Mouse (Mus musculus): ENCODE data around the gene Clpsl2. TPM values are rescaled to one million over a fixed set of nuclear protein-coding genes. Genes with fewer than 3 reads are reported as not detected.

Clpsl2 gene
- polyA plus RNA-seq (2014; fragmentation: Nextera tagmentation; extraction: Ambion mirVana) = not detected in 2 replicates

GRCm38 (mm10) chr17:28549111-28549510 lies at the start of gene Clpsl2:
Gene Clpsl2 (plus strand): TSS chr17:28549411.
- no peak for ATAC-seq (replicated peaks; ENCODE audit: low FRiP score)

DNA sequence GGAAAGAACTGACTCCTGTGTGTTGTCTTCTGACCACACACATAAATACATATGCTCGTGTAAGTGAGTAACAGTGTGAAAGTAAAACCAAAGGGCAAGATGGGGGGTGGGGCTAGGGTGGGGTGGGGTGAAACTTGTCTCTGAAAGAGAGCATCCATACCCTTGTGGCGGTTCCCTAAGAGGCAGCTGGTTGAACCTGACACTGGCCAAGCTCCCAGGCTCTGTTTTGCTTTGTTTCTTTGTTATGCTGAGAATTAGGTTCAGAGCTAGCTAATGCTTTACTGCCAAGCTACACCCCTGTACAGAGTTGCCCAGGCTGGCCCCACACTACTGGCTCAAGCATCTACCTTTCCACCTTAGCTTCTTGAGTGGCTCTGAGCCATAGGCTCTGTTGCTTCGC lies 48.7 kb upstream of the Clpsl2 start:
- H3K36me3 ChIP-seq (ENCODE audit: control insufficient read depth, insufficient read depth, low read length) = no peaks in the 10 kb centered on the region
- WGBS = 70% methylated on average over 3 of the region's 3 CpGs

More at GRCm38 (mm10) chr17:28549111-28549510, at the start of gene Clpsl2:
- H3K4me3 ChIP-seq (ENCODE audit: low read depth, low read length) = no peak within 1 kb of the TSS
- H3K9ac ChIP-seq (ENCODE audit: low read depth, low read length) = no peak within 1 kb of the TSS
- H3K4me2 ChIP-seq = no peak within 1 kb of the TSS
- H3K27me3 ChIP-seq (replicated peaks; ENCODE audit: control insufficient read depth, insufficient read depth, low read length) = peaks cover 3% of the 10 kb centered on the region; the same call in 1 of the 2 replicates
- 74% methylated on average over 14 of the region's 14 CpGs for WGBS
- no peak within 1 kb of the TSS for H3K27ac ChIP-seq (ENCODE audit: low read depth, low read length)
- H3K36me3 ChIP-seq (ENCODE audit: control insufficient read depth, insufficient read depth, low read length) = no peaks in the 10 kb centered on the region
- no peak for DNase-seq (ENCODE audit: low spot score)
- H3K4me1 ChIP-seq (replicated peaks; ENCODE audit: control insufficient read depth, insufficient read depth, low read length) = no peaks in the 10 kb centered on the region
- H3K9me3 ChIP-seq (ENCODE audit: control insufficient read depth, low read length) = no peaks in the 10 kb centered on the region

DNA sequence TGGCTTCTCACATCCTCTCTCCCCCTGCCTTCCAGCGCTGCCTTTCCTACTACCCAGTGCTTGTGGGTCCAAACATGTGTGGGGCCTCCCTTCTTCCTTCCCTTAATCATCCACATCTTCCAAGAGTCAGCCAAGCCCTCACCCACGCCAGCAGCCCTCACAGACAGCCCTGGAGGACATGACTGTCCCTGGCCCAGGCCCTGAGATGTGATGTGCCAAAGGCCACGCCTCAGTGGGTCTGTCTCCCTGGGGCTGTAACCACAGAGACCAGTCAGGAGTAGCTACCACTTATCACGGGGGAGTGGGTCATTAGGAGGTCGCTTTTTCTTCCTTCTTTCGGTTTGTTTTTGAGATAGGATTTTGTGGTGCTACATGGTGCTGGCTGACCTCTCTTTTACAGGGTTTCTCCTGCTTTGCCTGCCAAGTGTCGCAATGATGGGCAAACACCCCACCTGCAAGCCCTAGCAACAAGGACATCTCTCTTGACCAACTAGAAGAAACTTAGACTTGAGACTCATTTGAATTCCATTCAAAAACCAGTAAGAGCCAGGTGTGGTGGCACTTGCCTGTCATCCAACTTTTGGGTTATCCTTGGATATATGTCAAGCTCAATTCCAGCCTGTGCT lies 46.9 kb upstream of the Clpsl2 start:
- Histone ChIP-seq H3K9ac (ENCODE audit: low read depth, low read length) (no peak overlapping the region), H3K4me1 (replicated peaks; ENCODE audit: control insufficient read depth, insufficient read depth, low read length) (peaks cover 4% of the 10 kb centered on the region), H3K27me3 (replicated peaks; ENCODE audit: control insufficient read depth, insufficient read depth, low read length) (peaks cover 2% of the 10 kb centered on the region; the same call in 1 of the 2 replicates), H3K4me3 (ENCODE audit: low read depth, low read length) (no peak overlapping the region), H3K4me2 (no peak overlapping the region), H3K27ac (ENCODE audit: low read depth, low read length) (no peak overlapping the region), H3K36me3 (ENCODE audit: control insufficient read depth, insufficient read depth, low read length) (no peaks in the 10 kb centered on the region), H3K9me3 (ENCODE audit: control insufficient read depth, low read length) (no peaks in the 10 kb centered on the region)
- DNase-seq (ENCODE audit: low spot score) (no peak), ATAC-seq (replicated peaks; ENCODE audit: low FRiP score) (no peak)
- WGBS = 34% methylated on average over 7 of the region's 7 CpGs

More for the DNA sequence above, 48.7 kb upstream of the Clpsl2 start:
- no peak for DNase-seq (ENCODE audit: low spot score)
- Histone ChIP-seq H3K27ac (ENCODE audit: low read depth, low read length) (no peak overlapping the region), H3K4me3 (ENCODE audit: low read depth, low read length) (no peak overlapping the region), H3K9me3 (ENCODE audit: control insufficient read depth, low read length) (no peaks in the 10 kb centered on the region), H3K4me2 (no peak overlapping the region), H3K4me1 (replicated peaks; ENCODE audit: control insufficient read depth, insufficient read depth, low read length) (no peaks in the 10 kb centered on the region), H3K27me3 (replicated peaks; ENCODE audit: control insufficient read depth, insufficient read depth, low read length) (no peaks in the 10 kb centered on the region), H3K9ac (ENCODE audit: low read depth, low read length) (no peak overlapping the region)
- ATAC-seq (replicated peaks; ENCODE audit: low FRiP score) = no peak

DNA sequence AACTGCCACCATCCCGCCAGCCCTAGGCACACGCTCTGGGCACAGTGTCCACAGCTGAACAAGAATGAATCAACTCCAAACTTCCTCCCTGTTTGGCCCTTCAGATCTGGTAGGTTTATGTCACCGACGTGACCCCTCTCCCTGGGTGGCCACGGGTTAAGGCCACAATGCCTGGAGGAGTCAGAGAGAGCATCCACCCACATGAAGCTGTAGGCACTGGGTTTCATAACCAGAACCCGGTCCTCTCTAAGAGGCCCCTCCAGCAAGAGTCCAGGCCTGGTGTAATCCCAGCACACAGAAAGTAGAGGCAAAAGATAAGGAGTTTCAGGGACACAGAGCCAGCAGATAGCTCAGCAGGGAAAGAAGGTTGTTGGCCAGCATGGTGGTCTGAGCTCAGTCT lies 45.0 kb upstream of the Clpsl2 start:
- H3K27me3 ChIP-seq (replicated peaks; ENCODE audit: control insufficient read depth, insufficient read depth, low read length) = peaks cover 2% of the 10 kb centered on the region; the same call in 1 of the 2 replicates
- no peak overlapping the region for H3K4me2 ChIP-seq
- peaks cover 4% of the 10 kb centered on the region for H3K4me1 ChIP-seq (replicated peaks; ENCODE audit: control insufficient read depth, insufficient read depth, low read length)
- ATAC-seq (replicated peaks; ENCODE audit: low FRiP score) (no peak), DNase-seq (ENCODE audit: low spot score) (no peak)
- no peak overlapping the region for H3K4me3 ChIP-seq (ENCODE audit: low read depth, low read length)
- H3K36me3 ChIP-seq (ENCODE audit: control insufficient read depth, insufficient read depth, low read length) = no peaks in the 10 kb centered on the region
- WGBS = 75% methylated on average over 6 of the region's 6 CpGs
- H3K9ac ChIP-seq (ENCODE audit: low read depth, low read length) = no peak overlapping the region
- no peaks in the 10 kb centered on the region for H3K9me3 ChIP-seq (ENCODE audit: control insufficient read depth, low read length)
- no peak overlapping the region for H3K27ac ChIP-seq (ENCODE audit: low read depth, low read length)

DNA sequence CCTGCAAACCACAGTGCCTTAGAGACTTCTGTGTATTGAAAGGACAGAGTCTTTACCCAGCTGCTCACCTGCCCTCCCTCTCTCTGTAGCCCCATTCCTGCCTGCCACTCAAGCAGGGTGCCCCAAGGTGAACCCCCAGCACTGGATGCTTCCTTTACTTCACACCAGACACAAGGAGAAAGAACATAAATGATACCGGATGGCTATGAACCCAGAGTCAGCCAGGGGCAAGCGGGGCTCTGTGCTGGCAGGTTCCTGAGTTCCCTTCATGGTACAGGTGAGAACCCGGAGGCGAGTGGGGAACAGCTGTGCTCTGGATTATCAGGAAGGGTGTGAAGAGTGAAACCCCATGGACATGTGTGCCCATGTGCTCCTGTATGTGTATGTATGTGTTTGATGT lies 43.6 kb upstream of the Clpsl2 start:
- Histone ChIP-seq H3K27ac (ENCODE audit: low read depth, low read length) (no peak overlapping the region), H3K27me3 (replicated peaks; ENCODE audit: control insufficient read depth, insufficient read depth, low read length) (peaks cover 2% of the 10 kb centered on the region; the same call in 1 of the 2 replicates), H3K4me1 (replicated peaks; ENCODE audit: control insufficient read depth, insufficient read depth, low read length) (peaks cover 7% of the 10 kb centered on the region), H3K4me3 (ENCODE audit: low read depth, low read length) (no peak overlapping the region), H3K9me3 (ENCODE audit: control insufficient read depth, low read length) (no peaks in the 10 kb centered on the region), H3K9ac (ENCODE audit: low read depth, low read length) (no peak overlapping the region), H3K36me3 (ENCODE audit: control insufficient read depth, insufficient read depth, low read length) (no peaks in the 10 kb centered on the region), H3K4me2 (no peak overlapping the region)
- 82% methylated on average over 4 of the region's 4 CpGs for WGBS
- DNase-seq (ENCODE audit: low spot score) (no peak), ATAC-seq (replicated peaks; ENCODE audit: low FRiP score) (no peak)

GRCm38 (mm10) chr17:28506895-28507294 lies 42.3 kb upstream of the Clpsl2 start:
- Histone ChIP-seq H3K4me2 (no peak overlapping the region), H3K9me3 (ENCODE audit: control insufficient read depth, low read length) (no peaks in the 10 kb centered on the region), H3K4me1 (replicated peaks; ENCODE audit: control insufficient read depth, insufficient read depth, low read length) (peaks cover 15% of the 10 kb centered on the region), H3K27ac (ENCODE audit: low read depth, low read length) (peak overlapping the region; percentile 52), H3K9ac (ENCODE audit: low read depth, low read length) (0 out of 2 replicates have a peak overlapping the region, but pooled peaks have one; percentile 8), H3K27me3 (replicated peaks; ENCODE audit: control insufficient read depth, insufficient read depth, low read length) (peaks cover 8% of the 10 kb centered on the region), H3K36me3 (ENCODE audit: control insufficient read depth, insufficient read depth, low read length) (no peaks in the 10 kb centered on the region), H3K4me3 (ENCODE audit: low read depth, low read length) (no peak overlapping the region)
- WGBS = 36% methylated on average over 5 of the region's 5 CpGs
- ATAC-seq (replicated peaks; ENCODE audit: low FRiP score) (no peak), DNase-seq (ENCODE audit: low spot score) (no peak)

- Histone ChIP-seq H3K4me1 (replicated peaks; ENCODE audit: control insufficient read depth, insufficient read depth, low read length) (peaks cover 20% of the 10 kb centered on the region), H3K4me3 (ENCODE audit: low read depth, low read length) (no peak overlapping the region), H3K27ac (ENCODE audit: low read depth, low read length) (peak overlapping the region; percentile 52), H3K36me3 (ENCODE audit: control insufficient read depth, insufficient read depth, low read length) (no peaks in the 10 kb centered on the region), H3K9me3 (ENCODE audit: control insufficient read depth, low read length) (no peaks in the 10 kb centered on the region), H3K9ac (ENCODE audit: low read depth, low read length) (0 out of 2 replicates have a peak overlapping the region, but pooled peaks have one; percentile 8), H3K27me3 (replicated peaks; ENCODE audit: control insufficient read depth, insufficient read depth, low read length) (peaks cover 11% of the 10 kb centered on the region), H3K4me2 (no peak overlapping the region)
- DNase-seq (ENCODE audit: low spot score) = no peak
- no peak for ATAC-seq (replicated peaks; ENCODE audit: low FRiP score)
- 12% methylated on average over 5 of the region's 5 CpGs for WGBS
Observed at GRCm38 (mm10) chr17:28507496-28507895, 41.7 kb upstream of the Clpsl2 start.

- ATAC-seq (replicated peaks; ENCODE audit: low FRiP score) (no peak), DNase-seq (ENCODE audit: low spot score) (no peak)
- peaks cover 11% of the 10 kb centered on the region for H3K27me3 ChIP-seq (replicated peaks; ENCODE audit: control insufficient read depth, insufficient read depth, low read length)
- no peak overlapping the region; the same call in 1 of the 2 replicates for H3K4me3 ChIP-seq (ENCODE audit: low read depth, low read length)
- no peaks in the 10 kb centered on the region for H3K9me3 ChIP-seq (ENCODE audit: control insufficient read depth, low read length)
- H3K4me1 ChIP-seq (replicated peaks; ENCODE audit: control insufficient read depth, insufficient read depth, low read length) = peaks cover 27% of the 10 kb centered on the region
- 5% methylated on average over 28 of the region's 28 CpGs for WGBS
- peak overlapping the region; percentile 35; the same call in 1 of the 2 replicates for H3K9ac ChIP-seq (ENCODE audit: low read depth, low read length)
- H3K36me3 ChIP-seq (ENCODE audit: control insufficient read depth, insufficient read depth, low read length) = no peaks in the 10 kb centered on the region
- H3K4me2 ChIP-seq = peak overlapping the region; percentile 52
- no peak overlapping the region for H3K27ac ChIP-seq (ENCODE audit: low read depth, low read length)
Observed at GRCm38 (mm10) chr17:28510445-28511342, 38.5 kb upstream of the Clpsl2 start.

Measured in liver, embryonic 11.5 days (tissue).